Comparison of ENCODE assay signal across 12 mouse cellular contexts in the genomic region with DNA sequence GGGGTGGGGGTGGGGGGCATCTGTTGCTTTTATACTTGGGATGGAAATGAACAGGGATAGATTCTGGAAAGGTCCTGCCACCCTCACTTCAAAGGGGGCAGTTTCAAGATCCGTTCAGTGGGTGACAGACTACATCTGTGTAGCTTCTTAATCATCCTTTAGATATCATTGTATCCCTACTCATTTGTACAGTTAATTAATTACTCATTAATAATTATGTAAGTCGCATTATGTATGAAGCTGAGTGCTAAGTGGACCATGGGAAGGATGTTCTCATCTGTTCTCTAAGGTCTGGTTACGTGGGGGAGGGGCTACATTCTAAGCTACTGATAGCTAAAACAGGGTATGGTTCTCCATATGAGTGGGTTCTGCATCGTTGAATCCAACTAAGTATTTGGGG. TPM values are rescaled to one million over a fixed set of nuclear protein-coding genes. Genes with fewer than 3 reads are reported as not detected.
"Had no signal": no experiment of that assay in that cellular context is flagged by ENCODE, and none has a peak within 500 bp of the region (broad histone marks: within the 10 kb centered on the region; RNA-seq: fewer than 3 reads in every experiment).

No protein-coding gene starts in this region.

- H3K27ac ChIP-seq: neural tube, embryonic 12.5 days had no signal

- H3K9ac ChIP-seq: lung, embryonic 14.5 days; midbrain, embryonic 15.5 days; neural tube, embryonic 12.5 days had no signal

- DNase-seq: kidney, postnatal 14 days; lung, embryonic 14.5 days; lung, postnatal 14 days; right cerebral cortex, postnatal 4 days; spleen, adult 18-20 months; thymus, adult 18-20 months had no signal

- H3K27me3 ChIP-seq: liver, embryonic 15.5 days; midbrain, embryonic 15.5 days; neural tube, embryonic 12.5 days had no signal

- H3K4me3 ChIP-seq: neural tube, embryonic 12.5 days had no signal

- H3K9me3 ChIP-seq: limb, embryonic 10.5 days; liver, embryonic 15.5 days; midbrain, embryonic 15.5 days; neural tube, embryonic 12.5 days had no signal

- H3K36me3 ChIP-seq: midbrain, embryonic 15.5 days had no signal

RNA-seq across cellular contexts. Expression of gene Resp18, which starts 40.5 kb away (rescaled TPM):
- polyA plus RNA-seq: kidney, embryonic 14.5 days; limb, embryonic 10.5 days; liver, embryonic 15.5 days; lung, embryonic 14.5 days; macrophage had no signal

RNA-seq across cellular contexts. Expression of gene Des, which starts 41.4 kb away (rescaled TPM):
- polyA plus RNA-seq: macrophage had no signal
